Mouse (Mus musculus) intestine, postnatal 0 days (tissue): ENCODE results near the gene Nod1. TPM values are rescaled to one million over a fixed set of nuclear protein-coding genes. Genes with fewer than 3 reads are reported as not detected.

Experiments used
- ATAC-seq: fragments of 200-750 bp; cut with Nextera tagmentation; 2 replicates; pipeline ENCODE4 v1.8.0; 2017; ENCODE audit warnings: mild to moderate bottlenecking, moderate TSS enrichment, moderate library complexity
- H3K27ac ChIP-seq: fragments of 300-500 bp; sonication (generic); 2 replicates; pipeline ENCODE4 v1.5.1; 2014; ENCODE audit warnings: mild to moderate bottlenecking, low read depth, low read length, moderate library complexity
- H3K27me3 ChIP-seq: fragments of 300-500 bp; sonication (generic); replicated peaks from 2 replicates; pipeline ENCODE4 v1.6.1; 2014; ENCODE audit warnings: low read length, mixed read lengths; ENCODE audit not compliant: control insufficient read depth, insufficient read depth
- H3K36me3 ChIP-seq: fragments of 300-500 bp; sonication (generic); 2 replicates; pipeline ENCODE4 v1.6.1; 2014; ENCODE audit warnings: mild to moderate bottlenecking, moderate library complexity; ENCODE audit not compliant: control insufficient read depth, insufficient read depth
- H3K4me1 ChIP-seq: fragments of 300-500 bp; sonication (generic); replicated peaks from 2 replicates; pipeline ENCODE4 v1.6.1; 2014; ENCODE audit warnings: antibody characterized with exemption, low read length, mixed read lengths; ENCODE audit not compliant: control insufficient read depth, insufficient read depth
- H3K4me2 ChIP-seq: fragments of 300-500 bp; sonication (generic); replicated peaks from 2 replicates; pipeline ENCODE4 v1.6.1; 2014; ENCODE audit warnings: low read depth, mild to moderate bottlenecking, moderate library complexity
- H3K4me3 ChIP-seq: fragments of 300-500 bp; sonication (generic); 2 replicates; pipeline ENCODE4 v1.5.1; 2014; ENCODE audit warnings: low read depth, low read length
- H3K9ac ChIP-seq: fragments of 300-500 bp; sonication (generic); 2 replicates; pipeline ENCODE4 v1.6.1; 2014; ENCODE audit warnings: mild to moderate bottlenecking, low read depth, low read length
- H3K9me3 ChIP-seq: fragments of 300-500 bp; sonication (generic); 2 replicates; pipeline ENCODE4 v1.6.1; 2016; ENCODE audit warnings: mixed run types; ENCODE audit not compliant: control insufficient read depth
- CTCF ChIP-seq: sonication (generic); IDR thresholded peaks from 2 replicates; pipeline ENCODE4 v1.5.1; 2016; ENCODE audit warnings: low read depth, mild to moderate bottlenecking, control low read depth, antibody characterized with exemption, moderate library complexity
- WGBS: fragments of 180-500 bp; shearing (Covaris S2); extraction: QIAGEN DNeasy Blood & Tissue Kit; methylation state at CpG from one replicate; pipeline ENCODE4 v1.1.7; 2014; 5-methylcytosine and 5-hydroxymethylcytosine counted together
- polyA plus RNA-seq: library from polyadenylated mRNA; unstranded; fragments of >200 nt; fragmentation: Nextera tagmentation; extraction: Ambion mirVana; gene quantifications from 2 replicates; pipeline ENCODE4 v1.2.1, GENCODE M21; 2015

Nod1 gene
- polyA plus RNA-seq, 1 experiment from 2014 or later = 2.7 TPM

- Histone ChIP-seq H3K9me3 (no peaks in the 10 kb centered on the region), H3K27me3 (no peaks in the 10 kb centered on the region), H3K4me1 (no peaks in the 10 kb centered on the region), H3K4me2 (no peak overlapping the region), H3K36me3 (peaks cover 5% of the 10 kb centered on the region; the same call in 1 of the 2 replicates), H3K4me3 (no peak overlapping the region), H3K9ac (no peak overlapping the region), H3K27ac (no peak overlapping the region)
- no peak for ATAC-seq
- 94% methylated on average over 12 of the region's 12 CpGs for WGBS
- TF ChIP-seq CTCF = no peak
These were observed 39.9 kb downstream of the Nod1 start for GRCm38 (mm10) chr6:54932526-54932925.

GRCm38 (mm10) chr6:54931641-54932040 is 40.8 kb downstream of the Nod1 start:
- TF ChIP-seq CTCF = no peak
- Histone ChIP-seq H3K4me2 (no peak overlapping the region), H3K4me1 (no peaks in the 10 kb centered on the region), H3K27me3 (no peaks in the 10 kb centered on the region), H3K27ac (no peak overlapping the region), H3K36me3 (peaks cover 8% of the 10 kb centered on the region; the same call in 1 of the 2 replicates), H3K4me3 (no peak overlapping the region), H3K9ac (no peak overlapping the region), H3K9me3 (no peaks in the 10 kb centered on the region)
- ATAC-seq = no peak
- 94% methylated on average over 4 of the region's 4 CpGs for WGBS

GRCm38 (mm10) chr6:54927946-54928345 is 44.5 kb downstream of the Nod1 start:
- Histone ChIP-seq H3K36me3 (peaks cover 8% of the 10 kb centered on the region; the same call in 1 of the 2 replicates), H3K4me1 (no peaks in the 10 kb centered on the region), H3K9me3 (no peaks in the 10 kb centered on the region), H3K4me3 (no peak overlapping the region), H3K9ac (no peak overlapping the region), H3K27me3 (no peaks in the 10 kb centered on the region), H3K4me2 (no peak overlapping the region), H3K27ac (no peak overlapping the region)
- 78% methylated on average over 6 of the region's 6 CpGs for WGBS
- TF ChIP-seq CTCF = no peak
- ATAC-seq = no peak

GRCm38 (mm10) chr6:54926899-54927298 is 45.5 kb downstream of the Nod1 start:
- H3K4me2 ChIP-seq = no peak overlapping the region
- peaks cover 8% of the 10 kb centered on the region; the same call in 1 of the 2 replicates for H3K36me3 ChIP-seq
- TF ChIP-seq CTCF = no peak
- no peak for ATAC-seq
- no peak overlapping the region for H3K27ac ChIP-seq
- H3K4me3 ChIP-seq = no peak overlapping the region
- no peak overlapping the region for H3K9ac ChIP-seq
- H3K4me1 ChIP-seq = no peaks in the 10 kb centered on the region
- WGBS = 71% methylated on average over 2 of the region's 2 CpGs
- H3K9me3 ChIP-seq = no peaks in the 10 kb centered on the region
- no peaks in the 10 kb centered on the region for H3K27me3 ChIP-seq

- no peak overlapping the region for H3K4me3 ChIP-seq
- no peak overlapping the region for H3K9ac ChIP-seq
- no peak overlapping the region for H3K4me2 ChIP-seq
- ATAC-seq = no peak
- no peaks in the 10 kb centered on the region for H3K27me3 ChIP-seq
- no peaks in the 10 kb centered on the region for H3K9me3 ChIP-seq
- no peak overlapping the region for H3K27ac ChIP-seq
- 63% methylated on average over 7 of the region's 7 CpGs for WGBS
- H3K4me1 ChIP-seq = no peaks in the 10 kb centered on the region
- peaks cover 8% of the 10 kb centered on the region; the same call in 1 of the 2 replicates for H3K36me3 ChIP-seq
- no peak for TF ChIP-seq CTCF
These were observed 46.5 kb downstream of the Nod1 start for GRCm38 (mm10) chr6:54925736-54926440.

- Histone ChIP-seq H3K9me3 (no peaks in the 10 kb centered on the region), H3K36me3 (peaks cover 8% of the 10 kb centered on the region; the same call in 1 of the 2 replicates), H3K4me1 (no peaks in the 10 kb centered on the region), H3K4me3 (no peak overlapping the region), H3K9ac (no peak overlapping the region), H3K4me2 (no peak overlapping the region), H3K27ac (no peak overlapping the region), H3K27me3 (no peaks in the 10 kb centered on the region)
- no peak for ATAC-seq
- TF ChIP-seq CTCF = no peak
- WGBS = 95% methylated on average over 16 of the region's 16 CpGs
These were observed 47.9 kb downstream of the Nod1 start for GRCm38 (mm10) chr6:54924538-54924937.
